Mouse (Mus musculus) cerebellum, adult 9-11 months (tissue): ENCODE measurements at regions not wholly inside any gene's neighbourhood (a gene's known extent, or its start where the extent isn't known, plus 50 kb on each side); places are given as distances from the start of the nearest gene placed in this dataset.
A peak's percentile ranks its signal among the peaks of the same experiment; 100 is the strongest.

Experiments
- DNase-seq: peaks from one replicate; pipeline ENCODE4 v3.0.0; 2022

- DNase-seq = no peak
Observed at GRCm38 (mm10) chr1:75839551-75840223, 293.6 kb downstream of the Slc4a3 start.

DNA sequence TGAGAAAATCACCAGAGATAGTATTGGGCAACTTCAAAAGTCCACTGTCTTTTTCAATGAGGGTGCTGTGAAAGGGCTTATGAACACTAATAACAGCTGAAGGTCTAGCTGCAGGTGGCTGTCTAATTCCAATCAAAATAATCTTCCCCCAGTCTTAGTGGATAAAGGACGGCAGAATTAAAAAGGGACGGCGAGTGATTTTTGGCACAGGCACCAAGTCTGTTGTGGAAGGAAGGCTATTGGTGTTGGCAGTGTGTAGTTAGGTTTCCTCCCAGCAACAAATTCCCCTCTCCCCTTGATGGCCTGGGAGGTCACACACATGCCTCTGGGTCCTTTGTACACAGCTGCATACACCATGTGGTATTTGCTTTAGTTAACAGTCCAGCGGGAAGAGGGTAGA is 296.3 kb downstream of the Slc4a3 start:
- DNase-seq = no peak

GRCm38 (mm10) chr1:75843326-75843725 is 297.3 kb downstream of the Slc4a3 start:
- peak; percentile 60 for DNase-seq

DNA sequence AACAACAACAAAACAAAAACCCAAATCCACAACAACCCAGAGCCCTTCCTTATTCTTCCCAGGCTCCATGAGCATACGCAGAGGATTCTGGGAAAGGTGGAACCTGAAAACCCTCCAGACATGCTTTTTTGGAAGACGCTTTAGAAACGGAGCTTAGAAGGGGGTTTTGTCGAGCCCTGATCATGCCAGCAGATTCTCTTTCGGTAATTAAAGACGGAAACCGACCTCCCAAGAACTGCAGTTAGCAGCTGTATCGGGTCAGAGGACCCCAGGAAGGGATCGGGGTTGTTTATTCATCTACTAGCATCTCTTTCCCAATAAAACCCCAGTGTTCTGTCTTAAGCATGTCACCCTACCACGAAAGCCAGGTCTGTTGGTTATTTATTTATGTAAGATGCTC is 298.1 kb downstream of the Slc4a3 start:
- no peak for DNase-seq

DNA sequence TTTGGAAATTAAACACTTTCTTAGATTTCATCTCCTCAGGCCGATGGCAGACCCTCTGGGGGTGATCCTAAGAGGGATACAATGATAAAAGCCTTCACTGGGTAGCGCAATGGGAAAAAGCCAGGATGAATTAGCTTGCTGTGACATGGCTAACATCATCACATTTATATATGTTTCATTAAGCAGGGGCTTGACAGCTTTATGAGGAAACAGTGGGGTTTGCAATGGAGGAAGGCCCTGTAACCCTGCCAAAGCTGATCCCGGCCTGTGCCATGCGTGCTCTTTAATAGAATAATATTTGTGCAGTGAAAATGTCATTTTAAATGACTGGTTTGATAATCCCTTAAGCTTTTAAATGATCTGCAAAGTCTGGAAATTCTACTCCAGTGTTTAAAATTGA is 298.5 kb downstream of the Slc4a3 start:
- no peak for DNase-seq

DNA sequence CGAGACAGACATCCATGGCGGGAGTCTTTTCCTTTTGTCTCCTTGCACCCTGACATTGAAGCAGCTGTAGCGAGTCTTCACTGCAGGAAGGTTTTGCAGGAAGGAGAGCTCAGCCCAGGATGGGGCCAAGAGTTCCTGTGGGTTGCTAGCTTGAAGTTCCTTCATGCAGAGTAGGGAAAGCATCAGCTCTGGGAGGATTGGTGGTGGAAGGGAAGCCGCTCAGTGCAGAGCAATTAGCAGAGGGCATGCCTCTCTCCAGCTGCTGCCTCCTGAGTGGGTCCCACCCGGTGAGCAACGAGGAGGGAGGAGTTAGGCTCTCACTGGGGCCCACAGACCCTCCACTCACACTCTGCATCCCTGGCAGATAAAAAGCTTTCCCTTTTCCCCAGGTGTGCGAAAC is 298.9 kb downstream of the Slc4a3 start:
- DNase-seq = no peak

- no peak for DNase-seq
Observed at GRCm38 (mm10) chr1:75845771-75846535, 299.9 kb downstream of the Slc4a3 start.

DNA sequence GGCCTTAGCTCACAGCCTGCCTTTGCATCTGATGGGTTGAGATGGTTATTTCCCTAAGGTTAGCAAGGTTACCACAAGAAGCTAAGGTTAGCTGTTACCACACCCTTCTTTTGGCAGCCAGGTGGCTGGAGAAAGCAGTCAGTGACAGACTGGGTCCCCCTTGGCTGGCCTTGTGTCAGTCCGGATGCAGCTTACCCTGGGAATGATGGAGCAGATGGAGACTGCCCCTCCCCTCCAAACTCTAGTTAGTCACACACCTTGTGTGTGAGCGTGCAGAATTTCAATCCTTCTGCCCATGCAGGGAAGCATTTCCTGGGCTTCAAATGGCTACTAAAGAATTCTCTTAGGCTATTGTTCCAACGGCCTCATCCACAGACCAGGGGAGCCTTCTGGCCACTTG is 301.6 kb downstream of the Slc4a3 start:
- DNase-seq = peak; percentile 64

GRCm38 (mm10) chr1:75848436-75848835 is 302.4 kb downstream of the Slc4a3 start:
- no peak for DNase-seq

GRCm38 (mm10) chr1:75850131-75850530 is 304.1 kb downstream of the Slc4a3 start:
- DNase-seq = no peak

GRCm38 (mm10) chr1:75858551-75859255 is 312.6 kb downstream of the Slc4a3 start:
- DNase-seq = no peak

DNA sequence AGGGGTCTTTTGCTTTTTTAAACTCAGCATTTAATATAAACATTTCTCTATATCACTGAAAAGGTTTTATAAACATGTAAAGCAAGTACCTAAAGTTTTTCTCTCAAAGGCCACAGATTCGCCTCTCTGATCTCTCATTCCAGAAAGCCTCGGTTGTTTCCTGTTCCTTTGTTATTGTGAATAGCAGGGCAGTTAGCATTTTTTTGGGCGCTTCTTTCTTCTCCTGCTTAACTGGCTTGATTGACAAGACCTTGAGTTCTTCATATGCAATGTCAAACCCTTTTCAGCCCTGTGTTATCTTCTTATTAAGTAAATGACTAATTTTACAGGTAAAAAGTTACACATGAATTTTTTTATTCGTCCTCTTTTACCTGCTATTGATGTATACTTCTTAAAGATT is 316.7 kb downstream of the Slc4a3 start:
- DNase-seq = no peak

GRCm38 (mm10) chr1:75866556-75866955 is 320.5 kb downstream of the Slc4a3 start:
- DNase-seq = no peak

- DNase-seq = no peak
Observed at GRCm38 (mm10) chr1:75869414-75869813, 323.3 kb downstream of the Slc4a3 start.

DNA sequence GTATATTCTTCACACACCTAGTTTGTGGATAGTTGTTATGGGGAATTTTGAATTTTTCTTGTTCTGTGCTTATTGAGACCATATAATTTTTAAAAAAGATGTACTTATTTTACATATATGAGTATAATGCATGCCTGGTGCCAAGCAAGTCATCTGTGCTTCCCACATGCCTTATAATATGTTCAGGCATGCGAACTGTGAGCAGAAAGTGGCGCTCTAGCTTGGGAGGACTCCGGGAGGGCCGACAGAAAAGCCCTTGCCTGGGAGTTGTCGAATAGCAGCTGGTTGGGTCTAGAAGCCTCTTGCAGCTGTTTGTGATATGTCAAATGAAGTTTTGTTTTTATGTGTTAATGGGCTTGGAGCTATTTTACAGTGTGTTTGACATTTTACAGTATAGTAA is 323.8 kb downstream of the Slc4a3 start:
- no peak for DNase-seq

DNA sequence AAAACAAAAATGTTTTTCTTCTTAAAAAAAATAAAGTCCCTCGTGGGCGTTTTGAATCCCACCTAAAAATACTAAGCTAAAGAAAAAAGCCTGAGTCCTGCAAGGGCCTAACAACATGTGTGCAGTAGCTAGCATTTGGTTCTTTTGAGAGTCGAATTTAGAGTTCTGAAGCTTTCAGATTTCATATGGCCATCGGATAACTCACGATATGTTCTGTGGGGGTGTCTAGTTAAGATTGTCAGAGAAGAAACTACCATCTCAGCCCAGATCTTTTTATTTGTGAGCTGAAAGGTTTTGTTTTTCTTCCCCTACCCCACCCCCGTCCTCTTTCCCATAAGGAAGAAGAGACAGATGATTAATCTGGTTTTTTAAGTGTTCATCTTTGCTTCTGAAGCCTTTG is 327.8 kb downstream of the Slc4a3 start:
- no peak for DNase-seq

GRCm38 (mm10) chr1:75877209-75877608 is 331.1 kb downstream of the Slc4a3 start:
- peak; percentile 46 for DNase-seq

DNA sequence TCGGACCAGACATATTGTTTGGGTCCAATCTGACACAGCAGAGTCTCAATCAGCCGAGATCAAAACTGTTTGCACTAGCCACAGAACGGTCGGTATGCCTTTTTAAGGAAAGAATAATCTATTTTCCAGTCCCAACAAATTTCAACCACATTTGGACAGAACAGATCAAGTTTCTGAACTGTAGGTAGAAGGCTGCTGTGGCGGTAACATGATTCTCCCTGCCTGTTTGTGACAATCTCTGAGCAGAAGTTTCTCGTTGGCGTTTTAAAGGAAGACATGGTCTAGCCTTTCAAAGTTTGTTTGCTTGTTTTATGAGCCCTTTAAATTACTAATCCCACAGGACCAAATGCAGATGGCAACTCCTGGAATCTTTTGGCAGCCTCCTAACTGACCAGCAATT is 339.6 kb downstream of the Slc4a3 start:
- DNase-seq = no peak

DNA sequence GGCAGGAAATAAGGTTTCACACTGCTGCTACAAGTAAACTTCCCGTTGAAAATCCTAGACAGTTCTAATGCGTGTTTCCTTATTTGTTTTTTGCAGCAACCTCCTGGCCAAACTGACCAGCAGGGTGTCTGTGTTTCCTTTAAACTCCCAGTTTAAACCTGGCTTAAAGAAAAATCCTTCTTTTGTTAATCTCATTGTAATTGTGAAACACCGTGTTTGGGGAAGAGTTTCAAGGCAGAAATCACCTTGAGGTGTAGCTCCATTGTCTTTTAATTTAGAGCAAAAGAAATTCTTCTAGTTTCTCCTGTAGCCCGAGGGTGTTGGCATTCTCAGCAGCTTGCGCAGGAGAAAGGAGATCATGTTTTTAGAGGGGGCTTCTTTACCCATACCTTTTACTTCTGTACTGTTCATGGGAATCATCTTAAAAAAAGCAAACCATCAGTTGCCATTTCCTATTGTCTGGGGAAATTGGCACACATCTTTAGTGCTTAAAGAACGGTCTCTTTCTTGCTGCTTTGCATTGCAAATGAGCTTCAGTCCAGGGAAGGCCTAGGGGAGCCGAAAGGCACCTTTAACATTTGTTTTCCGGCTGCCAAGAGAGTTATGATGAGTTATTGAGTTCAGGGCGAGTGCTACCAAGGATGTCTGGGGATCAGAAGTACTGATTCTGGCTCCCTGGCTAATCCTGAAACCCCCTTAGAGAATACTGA is 342.6 kb downstream of the Slc4a3 start:
- DNase-seq = no peak

DNA sequence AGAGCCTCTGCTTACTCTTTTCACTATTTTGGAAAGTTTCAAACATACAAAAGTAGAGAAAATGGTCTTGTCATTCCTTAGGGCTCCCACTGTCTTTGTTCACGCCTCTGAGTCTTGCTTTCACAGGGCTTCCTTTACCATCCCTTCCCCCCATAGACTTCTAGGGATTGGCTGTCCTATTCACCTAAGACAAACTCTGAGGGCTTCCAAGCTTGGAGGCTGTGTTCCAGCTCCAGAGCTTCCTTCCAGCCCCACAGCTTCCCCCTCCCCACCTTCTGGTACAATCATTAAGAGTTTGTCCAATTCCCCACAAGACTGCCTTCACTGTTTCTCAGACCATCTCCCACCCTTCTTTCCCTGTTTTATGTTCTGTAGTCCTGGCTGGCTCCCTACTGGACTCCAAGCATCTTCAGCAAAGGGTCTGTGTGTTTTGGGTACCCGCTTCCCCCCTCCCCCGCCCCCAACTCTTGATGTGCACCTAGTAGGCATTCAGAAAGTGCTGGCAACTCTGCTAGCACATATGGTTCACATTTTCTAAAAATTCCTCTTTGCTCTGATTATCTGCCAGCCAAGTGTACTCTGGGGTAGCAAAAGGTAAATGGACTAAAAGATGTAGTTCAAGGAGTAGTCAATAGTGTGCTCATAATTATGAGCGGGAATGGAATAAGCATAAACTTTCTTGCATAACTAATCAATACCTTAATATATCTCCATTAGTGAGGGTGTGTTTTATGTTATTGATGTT is 344.0 kb downstream of the Slc4a3 start:
- no peak for DNase-seq

DNA sequence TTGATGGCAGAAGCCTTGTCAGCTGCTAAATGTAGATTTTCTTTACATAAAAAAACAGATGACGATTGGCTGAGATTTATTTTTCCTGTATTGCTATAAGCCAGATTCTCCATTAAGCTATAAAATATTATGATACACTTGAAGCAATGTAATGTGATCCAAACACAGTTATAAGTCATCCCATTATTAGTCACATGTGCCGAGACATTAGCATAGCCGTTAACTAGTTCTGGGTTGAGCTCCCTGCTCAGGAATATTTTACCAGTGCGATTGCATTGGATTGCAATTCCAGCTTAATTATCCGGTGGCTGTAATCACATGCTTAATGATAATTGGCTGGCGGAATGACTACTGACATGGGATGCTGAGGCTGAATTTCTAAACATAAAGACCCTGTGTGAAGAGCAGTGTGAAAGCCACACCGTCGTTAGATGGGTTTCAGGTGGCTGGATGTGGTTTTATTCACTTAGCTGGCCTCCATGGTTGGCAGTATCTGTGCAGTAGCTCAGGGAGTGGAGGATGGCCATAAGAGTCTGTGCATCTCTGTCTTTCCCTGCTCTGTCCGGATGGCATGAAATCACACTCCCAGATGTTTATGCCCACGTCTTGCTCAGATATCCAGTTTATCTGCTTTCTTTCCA is 344.7 kb downstream of the Slc4a3 start:
- DNase-seq = no peak

DNA sequence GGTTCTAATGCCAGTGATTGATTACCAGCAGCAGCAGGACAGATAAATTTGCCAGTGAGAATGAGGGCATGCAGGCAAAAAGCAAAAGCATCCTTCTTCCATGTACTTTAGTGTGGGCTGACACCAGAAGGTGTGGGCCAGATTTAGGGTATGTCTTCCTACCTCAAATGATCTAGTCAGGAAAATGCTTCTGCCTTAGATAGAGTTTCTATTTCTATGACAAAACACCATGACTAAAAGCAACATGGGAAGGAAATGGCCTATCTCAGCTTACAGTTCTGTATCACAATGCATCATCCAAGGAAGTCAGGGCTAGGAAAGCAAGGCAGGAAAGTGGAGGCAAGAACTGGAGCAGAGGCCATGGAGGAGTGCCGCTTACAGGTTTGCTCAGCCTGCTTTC is 349.5 kb downstream of the Slc4a3 start:
- no peak for DNase-seq
